Mouse (Mus musculus) liver, embryonic 14.5 days (tissue): ENCODE data around the gene Clpb. TPM values are rescaled to one million over a fixed set of nuclear protein-coding genes. Genes with fewer than 3 reads are reported as not detected.

ENCODE experiments used
- ATAC-seq: fragments of 200-750 bp; cut with Nextera tagmentation; 2 replicates; pipeline ENCODE4 v1.8.0; 2017; ENCODE audit warnings: moderate number of reproducible peaks, mild to moderate bottlenecking, moderate library complexity; ENCODE audit not compliant: insufficient read depth
- DNase-seq, 3 experiments: peaks; one replicate each; pipeline ENCODE4 v3.0.0-alpha.2; 2012 to 2013; ENCODE audit warnings: low read depth in 3 of 3, low spot score in 3 of 3
- H3K27ac ChIP-seq: fragments of 300-500 bp; sonication (generic); 2 replicates; pipeline ENCODE4 v1.5.1; 2014; ENCODE audit warnings: moderate library complexity, mild to moderate bottlenecking, control low read depth, inconsistent platforms
- H3K27me3 ChIP-seq: fragments of 300-500 bp; sonication (generic); 2 replicates; pipeline ENCODE4 v1.6.1; 2014; ENCODE audit warnings: mild to moderate bottlenecking, low read length, moderate library complexity; ENCODE audit not compliant: control insufficient read depth, insufficient read depth
- H3K36me3 ChIP-seq: fragments of 300-500 bp; sonication (generic); replicated peaks from 2 replicates; pipeline ENCODE4 v1.6.1; 2014; ENCODE audit warnings: low read depth; ENCODE audit not compliant: control insufficient read depth, insufficient read depth
- H3K4me1 ChIP-seq, 2 experiments: fragments of 200-500 bp in 1 of 2; fragments of 300-500 bp in 1 of 2; sonication (generic) in 1 of 2; replicated peaks; 2 replicates each; pipeline ENCODE4 v1.6.1; 2012 to 2014; ENCODE audit warnings: antibody characterized with exemption in 1 of 2, inconsistent platforms in 1 of 2, low read length in 1 of 2; ENCODE audit not compliant: control insufficient read depth in 2 of 2, insufficient read depth in 2 of 2
- H3K4me2 ChIP-seq: fragments of 300-500 bp; sonication (generic); 2 replicates; pipeline ENCODE4 v1.6.1; 2014; ENCODE audit warnings: low read depth, mild to moderate bottlenecking, control low read depth, moderate library complexity
- H3K4me3 ChIP-seq, 2 experiments: fragments of 200-500 bp in 1 of 2; fragments of 300-500 bp in 1 of 2; sonication (generic) in 1 of 2; 2 replicates each; pipeline ENCODE4 v1.5.1; 2012 to 2014; ENCODE audit warnings: low read depth in 2 of 2, low read length in 2 of 2, mild to moderate bottlenecking in 2 of 2, control low read depth in 1 of 2, inconsistent platforms in 1 of 2, moderate library complexity in 1 of 2; ENCODE audit not compliant: insufficient read depth in 1 of 2
- H3K9ac ChIP-seq: fragments of 300-500 bp; sonication (generic); replicated peaks from 2 replicates; pipeline ENCODE4 v1.6.1; 2014; ENCODE audit warnings: mild to moderate bottlenecking, control low read depth, moderate library complexity
- H3K9me3 ChIP-seq: fragments of 300-500 bp; sonication (generic); 2 replicates; pipeline ENCODE4 v1.6.1; 2016; ENCODE audit warnings: low read length, mixed read lengths; ENCODE audit not compliant: control insufficient read depth
- CTCF ChIP-seq: IDR thresholded peaks from 2 replicates; pipeline ENCODE4 v1.5.1; 2016; ENCODE audit warnings: antibody characterized with exemption, low read depth, control low read depth
- EP300 ChIP-seq: IDR thresholded peaks from 2 replicates; pipeline ENCODE4 v1.6.1; 2016; ENCODE audit warnings: antibody characterized with exemption, low read depth
- WGBS: fragments of 180-500 bp; shearing (Covaris S2); extraction: QIAGEN DNeasy Blood & Tissue Kit; methylation state at CpG from one replicate; pipeline ENCODE4 v1.1.7; 2014; ENCODE audit not compliant: insufficient replicate concordance; 5-methylcytosine and 5-hydroxymethylcytosine counted together
- polyA plus RNA-seq, 2 experiments: library from polyadenylated mRNA; depleted of rRNA in 1 of 2; stranded (reverse) in 1 of 2; unstranded in 1 of 2; fragments of >200 nt; fragmentation: Nextera tagmentation in 1 of 2; extraction: Ambion mirVana in 1 of 2; gene quantifications; 2 replicates each; pipeline versions ENCODE4 v1.2.1 to v1.2.3; 2012 to 2014

Gene Clpb
- polyA plus RNA-seq, 2 experiments: 8.3 to 18.7 TPM

GRCm38 (mm10) chr7:101835457-101836109 is 172.2 kb downstream of the Clpb start:
- DNase-seq (no peak), ATAC-seq (no peak)
- Histone ChIP-seq H3K4me3 (peak overlapping the region in 1 of 2 experiments; percentile 57; a peak in 1 of 4 replicates), H3K27me3 (peaks cover 36% of the 10 kb centered on the region), H3K9ac (no peak overlapping the region), H3K4me1 (no peaks in the 10 kb centered on the region), H3K27ac (no peak overlapping the region), H3K4me2 (peak overlapping the region; percentile 70), H3K9me3 (no peaks in the 10 kb centered on the region), H3K36me3 (no peaks in the 10 kb centered on the region)
- TF ChIP-seq CTCF: no peak
- no peak for TF ChIP-seq EP300
- 45% methylated on average over 5 of the region's 5 CpGs for WGBS

- Histone ChIP-seq H3K4me2 (peak overlapping the region; percentile 70), H3K9me3 (no peaks in the 10 kb centered on the region), H3K4me3 (peak overlapping the region; percentile 57 to 60), H3K4me1 (no peaks in the 10 kb centered on the region), H3K36me3 (no peaks in the 10 kb centered on the region), H3K27me3 (peaks cover 36% of the 10 kb centered on the region), H3K9ac (peak overlapping the region; percentile 46), H3K27ac (no peak overlapping the region)
- peak; percentile 24; the same call in 1 of the 2 replicates for ATAC-seq
- DNase-seq: no peak
- no peak for TF ChIP-seq EP300
- TF ChIP-seq CTCF: no peak
- under 1% methylated on average over 59 of the region's 63 CpGs for WGBS
Observed at GRCm38 (mm10) chr7:101836271-101837153, 173.1 kb downstream of the Clpb start.

GRCm38 (mm10) chr7:101837154-101837605 is 173.7 kb downstream of the Clpb start:
- ATAC-seq (no peak), DNase-seq (no peak)
- H3K4me2 ChIP-seq: peak overlapping the region; percentile 70
- peaks cover 36% of the 10 kb centered on the region for H3K27me3 ChIP-seq
- H3K4me3 ChIP-seq: peak overlapping the region; percentile 57 to 60
- WGBS: 2% methylated on average over 20 of the region's 20 CpGs
- H3K4me1 ChIP-seq: no peaks in the 10 kb centered on the region
- no peak overlapping the region for H3K27ac ChIP-seq
- no peaks in the 10 kb centered on the region for H3K36me3 ChIP-seq
- no peak for TF ChIP-seq CTCF
- no peak for TF ChIP-seq EP300
- no peaks in the 10 kb centered on the region for H3K9me3 ChIP-seq
- H3K9ac ChIP-seq: no peak overlapping the region

- DNase-seq (no peak), ATAC-seq (peak; percentile 51)
- H3K9ac ChIP-seq: 0 out of 2 replicates have a peak within 1 kb of the TSS, but pooled peaks have one; percentile 1
- TF ChIP-seq CTCF: 0 out of 2 replicates have a peak, but pooled peaks have one; percentile 17
- no peak for TF ChIP-seq EP300
- H3K9me3 ChIP-seq: no peaks in the 10 kb centered on the region
- H3K4me3 ChIP-seq: peak within 1 kb of the TSS; percentile 57 to 60
- no peaks in the 10 kb centered on the region for H3K4me1 ChIP-seq
- no peaks in the 10 kb centered on the region for H3K36me3 ChIP-seq
- WGBS: 1% methylated on average over 64 of the region's 64 CpGs
- H3K4me2 ChIP-seq: peak within 1 kb of the TSS; percentile 70
- H3K27me3 ChIP-seq: peaks cover 36% of the 10 kb centered on the region
- H3K27ac ChIP-seq: no peak within 1 kb of the TSS
Observed at GRCm38 (mm10) chr7:101837606-101838471, 174.4 kb downstream of the Clpb start, which contains the start of gene Inppl1. Gene Inppl1 (minus strand): TSS chr7:101838229.
